Mouse (Mus musculus) small intestine, adult 2 months (tissue): ENCODE data around the gene Dda1. TPM values are rescaled to one million over a fixed set of nuclear protein-coding genes. Genes with fewer than 3 reads are reported as not detected.

ENCODE experiments used
- H3K27ac ChIP-seq: fragments of 200-500 bp; 2 replicates; pipeline ENCODE4 v1.5.1; 2012; ENCODE audit warnings: low read depth, low read length, control low read depth, inconsistent platforms; ENCODE audit not compliant: insufficient read depth
- H3K27me3 ChIP-seq: fragments of 200-500 bp; 2 replicates; pipeline ENCODE4 v1.6.1; 2012; ENCODE audit warnings: mild to moderate bottlenecking, moderate library complexity, low read length, inconsistent platforms; ENCODE audit not compliant: control insufficient read depth, insufficient read depth
- H3K36me3 ChIP-seq: fragments of 200-500 bp; 2 replicates; pipeline ENCODE4 v1.6.1; 2012; ENCODE audit warnings: mild to moderate bottlenecking, low read length, control low read depth, inconsistent platforms; ENCODE audit not compliant: control insufficient read depth, insufficient read depth
- H3K4me1 ChIP-seq: fragments of 200-500 bp; 2 replicates; pipeline ENCODE4 v1.6.1; 2012; ENCODE audit warnings: low read length, inconsistent platforms, mixed read lengths; ENCODE audit not compliant: control insufficient read depth, insufficient read depth, insufficient read length
- H3K4me3 ChIP-seq: fragments of 200-500 bp; 2 replicates; pipeline ENCODE4 v1.5.1; 2012; ENCODE audit warnings: low read depth, mild to moderate bottlenecking, control low read depth, inconsistent platforms, low read length, moderate library complexity
- CTCF ChIP-seq: fragments of 200-500 bp; IDR thresholded peaks from 2 replicates; pipeline ENCODE4 v1.5.1; 2012; ENCODE audit warnings: low read depth, mild to moderate bottlenecking, control low read depth, inconsistent platforms, low read length, moderate library complexity, mixed read lengths; ENCODE audit not compliant: insufficient replicate concordance, insufficient read length; ENCODE audit errors: extremely low read depth
- POLR2A ChIP-seq: fragments of 200-500 bp; IDR thresholded peaks from 2 replicates; pipeline ENCODE4 v1.6.1; 2012; ENCODE audit warnings: low read depth, mild to moderate bottlenecking, control low read depth, inconsistent platforms, low read length, moderate library complexity
- whole genome bisulfite sequencing: fragments of 180-500 bp; shearing (Covaris S2); methylation state at CpG from one replicate; pipeline ENCODE4 v1.1.7; 2018; 5-methylcytosine and 5-hydroxymethylcytosine counted together
- polyA plus RNA-seq: library from polyadenylated mRNA; depleted of rRNA; stranded (reverse); fragments of >200 nt; gene quantifications from 2 replicates; pipeline ENCODE4 v1.2.3, GENCODE M21; 2012

Gene Dda1
- polyA plus RNA-seq, 1 experiment = 85.3 TPM

DNA sequence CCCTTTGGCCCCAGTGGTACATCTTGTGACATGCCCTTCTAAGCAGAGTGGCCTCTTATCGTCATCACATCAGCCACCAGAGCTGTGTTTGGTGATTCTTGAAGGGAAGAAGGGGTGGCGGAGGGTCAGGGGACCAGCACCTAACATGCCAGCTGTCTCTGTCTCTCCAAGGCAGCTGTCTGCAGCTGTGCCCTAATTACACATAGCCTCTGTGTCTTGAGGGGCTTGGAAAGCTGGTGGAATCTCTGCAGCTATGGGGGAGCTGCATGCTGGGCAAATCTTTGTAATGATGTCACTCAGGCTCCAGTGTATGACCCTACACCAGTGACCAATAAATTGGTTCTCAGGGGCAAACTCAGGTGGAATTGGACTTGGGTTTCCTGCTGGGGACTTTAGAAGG, 16.3 kb upstream of the Dda1 start:
- Histone ChIP-seq H3K4me1 (peaks cover 6% of the 10 kb centered on the region; the same call in 1 of the 2 replicates), H3K27ac (no peak overlapping the region), H3K27me3 (no peaks in the 10 kb centered on the region), H3K4me3 (no peak overlapping the region), H3K36me3 (no peaks in the 10 kb centered on the region)
- 78% methylated on average over 2 of the region's 2 CpGs for WGBS
- TF ChIP-seq POLR2A (no peak), CTCF (no peak)

DNA sequence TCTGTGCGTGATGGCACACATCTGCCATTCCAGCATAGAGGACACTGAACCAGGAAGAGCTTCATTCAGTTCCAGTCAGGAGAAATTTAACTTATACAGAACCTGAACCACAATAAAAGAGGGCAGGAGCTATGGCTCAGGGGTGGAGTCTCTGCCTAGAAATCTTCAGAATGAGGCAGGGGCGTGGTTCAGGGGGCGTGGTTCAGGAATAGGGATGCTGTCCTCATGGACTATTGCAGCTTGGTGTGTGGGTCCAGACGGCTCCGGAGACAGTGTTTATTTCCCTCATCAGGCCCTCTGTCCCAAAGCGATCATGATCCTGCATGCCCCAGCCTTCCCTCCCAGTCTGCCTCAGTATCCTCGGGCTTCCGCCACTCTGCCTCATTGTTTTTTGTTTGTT, 14.3 kb upstream of the Dda1 start:
- Histone ChIP-seq H3K4me1 (peaks cover 6% of the 10 kb centered on the region; the same call in 1 of the 2 replicates), H3K36me3 (no peaks in the 10 kb centered on the region), H3K4me3 (no peak overlapping the region), H3K27ac (no peak overlapping the region), H3K27me3 (no peaks in the 10 kb centered on the region)
- TF ChIP-seq CTCF = no peak
- TF ChIP-seq POLR2A = no peak
- 64% methylated on average over 8 of the region's 8 CpGs for WGBS

DNA sequence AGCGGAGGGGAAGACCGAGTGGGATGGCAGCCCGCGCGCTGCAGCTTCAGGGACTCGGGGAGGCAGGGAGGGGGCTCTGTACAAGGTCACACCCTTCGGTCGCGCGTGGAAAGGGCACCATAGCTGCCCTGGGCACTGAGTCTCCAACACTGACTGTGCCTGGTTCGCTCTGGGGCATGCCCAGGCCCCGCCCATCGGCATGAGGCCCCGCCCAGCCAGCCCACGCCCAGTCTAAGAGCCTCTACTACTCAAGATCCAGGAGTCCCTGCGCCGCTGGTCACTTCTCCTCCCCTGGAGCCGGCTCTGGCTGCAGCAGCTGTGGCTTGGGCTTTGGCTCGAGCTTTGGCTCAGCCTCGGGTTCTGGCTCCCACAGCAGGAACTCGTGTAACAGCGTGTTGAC, 12.1 kb upstream of the Dda1 start:
- Histone ChIP-seq H3K4me1 (peaks cover 6% of the 10 kb centered on the region; the same call in 1 of the 2 replicates), H3K36me3 (no peaks in the 10 kb centered on the region), H3K27me3 (no peaks in the 10 kb centered on the region), H3K4me3 (no peak overlapping the region), H3K27ac (no peak overlapping the region)
- TF ChIP-seq POLR2A = no peak
- no peak for TF ChIP-seq CTCF
- WGBS = 44% methylated on average over 22 of the region's 22 CpGs

DNA sequence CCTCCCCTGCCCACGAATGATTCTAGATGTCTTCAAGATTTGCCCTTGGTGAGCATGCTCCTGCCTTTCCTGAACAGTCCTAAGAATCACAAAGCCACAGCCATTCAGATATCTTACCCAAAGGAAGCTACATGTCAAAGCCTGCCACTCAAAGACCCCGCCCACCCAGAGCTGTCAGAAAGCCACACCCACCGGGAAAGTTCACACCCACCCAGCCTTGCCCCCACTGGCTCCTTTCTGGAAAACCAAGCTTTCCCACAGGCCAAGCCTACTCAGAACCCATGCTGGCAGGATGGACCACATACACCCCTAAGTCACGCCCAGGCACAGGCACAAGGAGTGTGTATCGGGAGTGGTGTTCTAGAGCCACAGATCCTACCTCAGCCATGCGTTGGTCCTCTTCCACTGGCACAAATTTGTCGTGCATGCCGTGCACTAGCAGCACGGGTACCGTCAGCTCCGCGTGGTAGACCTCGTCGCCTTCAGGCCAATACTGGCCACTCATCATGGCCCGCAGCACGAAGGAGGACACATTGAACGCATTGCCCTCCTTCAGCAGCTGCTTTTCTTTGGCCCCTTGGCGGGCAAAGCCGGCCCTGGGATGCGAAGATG, 11.2 kb upstream of the Dda1 start:
- TF ChIP-seq POLR2A = no peak
- TF ChIP-seq CTCF = no peak
- H3K4me1 ChIP-seq = peaks cover 6% of the 10 kb centered on the region; the same call in 1 of the 2 replicates
- H3K36me3 ChIP-seq = no peaks in the 10 kb centered on the region
- 85% methylated on average over 20 of the region's 20 CpGs for WGBS
- H3K27me3 ChIP-seq = no peaks in the 10 kb centered on the region
- H3K27ac ChIP-seq = no peak overlapping the region
- H3K4me3 ChIP-seq = no peak overlapping the region

DNA sequence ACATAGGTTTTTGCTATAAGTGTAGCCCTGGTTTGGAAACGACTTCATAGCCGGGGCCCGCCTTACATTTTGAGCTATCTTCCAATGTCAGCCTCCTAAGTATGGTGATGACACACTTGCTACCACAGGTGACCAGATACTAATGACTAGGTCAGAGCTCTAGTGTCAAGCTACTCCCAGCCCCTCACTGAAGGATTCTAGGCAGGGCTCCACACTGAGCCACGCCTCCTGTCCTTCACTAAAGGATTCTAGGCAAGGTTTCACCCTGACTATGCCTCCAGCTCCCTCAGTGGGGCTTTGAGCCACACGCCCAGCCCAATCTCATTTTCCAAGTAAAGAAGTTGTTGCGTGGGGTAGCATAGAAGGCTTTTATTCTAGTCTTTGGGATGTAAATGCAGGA, 8.3 kb upstream of the Dda1 start:
- H3K36me3 ChIP-seq = no peaks in the 10 kb centered on the region
- TF ChIP-seq CTCF (no peak), POLR2A (no peak)
- 93% methylated on average over 6 of the region's 6 CpGs for WGBS
- peaks cover 16% of the 10 kb centered on the region for H3K4me1 ChIP-seq
- H3K4me3 ChIP-seq = no peak overlapping the region
- no peaks in the 10 kb centered on the region for H3K27me3 ChIP-seq
- no peak overlapping the region for H3K27ac ChIP-seq

DNA sequence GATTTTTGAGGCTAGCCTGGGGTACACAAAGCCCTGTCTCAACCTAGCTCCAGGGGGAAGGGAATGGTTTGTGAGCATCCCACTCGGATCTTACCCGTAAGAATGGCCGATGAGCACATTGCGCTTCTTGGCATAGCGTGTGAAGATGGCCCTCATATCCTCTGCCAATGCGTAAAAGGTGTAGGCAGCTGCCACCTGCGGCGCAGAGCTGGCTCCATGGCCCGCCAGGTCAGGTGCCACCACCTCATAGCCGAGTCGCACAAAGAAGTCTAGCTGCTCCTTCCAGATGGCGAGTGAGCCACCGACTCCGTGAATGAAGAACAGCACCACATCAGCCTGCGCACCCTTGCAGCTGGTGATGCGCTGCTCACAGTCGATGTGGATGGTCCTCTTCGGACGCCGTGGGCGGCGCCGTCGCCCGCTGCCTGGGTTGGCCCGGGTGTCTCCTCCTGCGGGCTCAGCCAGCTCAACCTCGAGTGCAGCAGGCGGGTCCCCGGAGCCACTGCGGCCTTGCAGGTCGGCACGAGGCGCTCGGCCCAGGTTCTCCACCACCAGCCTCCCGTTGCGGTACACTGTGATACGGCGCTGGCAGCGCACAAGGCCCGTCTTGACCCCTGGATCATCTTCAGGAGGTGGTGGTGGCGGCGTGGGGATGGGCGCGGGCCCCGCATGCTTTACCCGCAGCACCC, 7.7 kb upstream of the Dda1 start:
- 89% methylated on average over 47 of the region's 47 CpGs for WGBS
- Histone ChIP-seq H3K27me3 (no peaks in the 10 kb centered on the region), H3K4me1 (peaks cover 16% of the 10 kb centered on the region), H3K36me3 (no peaks in the 10 kb centered on the region), H3K4me3 (no peak overlapping the region), H3K27ac (no peak overlapping the region)
- no peak for TF ChIP-seq CTCF
- TF ChIP-seq POLR2A = no peak

DNA sequence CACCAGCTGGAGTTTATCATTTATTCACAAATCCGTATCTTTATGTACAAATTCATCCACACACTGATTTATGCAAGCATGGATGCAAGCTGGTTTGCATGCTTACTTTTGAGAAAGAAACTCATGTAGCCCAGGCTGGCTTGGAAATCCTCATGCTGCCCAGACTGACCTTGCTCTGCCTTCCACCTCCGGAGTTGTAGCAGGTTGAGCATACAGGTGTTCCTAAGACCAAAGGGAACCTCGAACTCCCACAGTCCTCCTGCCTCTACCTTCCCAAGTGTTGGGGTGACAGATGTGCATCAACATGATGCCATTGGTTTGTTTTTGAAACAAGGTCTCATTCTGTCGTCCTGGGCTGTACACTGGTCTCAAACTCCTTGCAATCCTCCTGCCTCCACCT, 6.8 kb upstream of the Dda1 start:
- Histone ChIP-seq H3K27me3 (no peaks in the 10 kb centered on the region), H3K4me1 (peaks cover 11% of the 10 kb centered on the region), H3K36me3 (no peaks in the 10 kb centered on the region), H3K27ac (no peak overlapping the region), H3K4me3 (no peak overlapping the region)
- TF ChIP-seq CTCF (no peak), POLR2A (no peak)
- 75% methylated on average over 4 of the region's 4 CpGs for WGBS
